Mouse (Mus musculus) layer of hippocampus, adult 11-12 months (tissue): ENCODE data around the gene Ralgds.

Source experiments
- DNase-seq: peaks from one replicate; pipeline ENCODE4 v3.0.0; 2022; ENCODE audit warnings: low spot score

Gene Ralgds

GRCm38 (mm10) chr2:28564380-28564779, 51.5 kb downstream of the Ralgds start:
- no peak for DNase-seq

- no peak for DNase-seq
Measured at GRCm38 (mm10) chr2:28566545-28566944, 53.6 kb downstream of the Ralgds start.

GRCm38 (mm10) chr2:28569903-28570302, 57.0 kb downstream of the Ralgds start:
- DNase-seq: no peak

- DNase-seq: no peak
Measured at GRCm38 (mm10) chr2:28575341-28575740, 62.4 kb downstream of the Ralgds start.

- DNase-seq: no peak
Measured at GRCm38 (mm10) chr2:28576815-28577214, 63.9 kb downstream of the Ralgds start.

- no peak for DNase-seq
Measured at GRCm38 (mm10) chr2:28578003-28578402, 65.1 kb downstream of the Ralgds start.

GRCm38 (mm10) chr2:28582647-28583353, 69.9 kb downstream of the Ralgds start:
- peak; percentile 89 for DNase-seq

GRCm38 (mm10) chr2:28583651-28584050, 70.7 kb downstream of the Ralgds start, which contains the start of gene Gtf3c5:
Gtf3c5 (minus strand) TSS chr2:28583751.
- DNase-seq: no peak

GRCm38 (mm10) chr2:28585043-28585571, 72.2 kb downstream of the Ralgds start:
- DNase-seq: peak; percentile 86

- no peak for DNase-seq
Measured at GRCm38 (mm10) chr2:28585730-28586129, 72.8 kb downstream of the Ralgds start.

GRCm38 (mm10) chr2:28588574-28588973, 75.6 kb downstream of the Ralgds start:
- DNase-seq: no peak

- no peak for DNase-seq
Measured at GRCm38 (mm10) chr2:28591479-28591878, 78.6 kb downstream of the Ralgds start.

- DNase-seq: peak; percentile 38
Measured at GRCm38 (mm10) chr2:28592809-28593208, 79.9 kb downstream of the Ralgds start.

GRCm38 (mm10) chr2:28596021-28596420, 83.1 kb downstream of the Ralgds start:
- DNase-seq: no peak

GRCm38 (mm10) chr2:28596998-28597397, 84.1 kb downstream of the Ralgds start:
- no peak for DNase-seq

- no peak for DNase-seq
Measured at GRCm38 (mm10) chr2:28597733-28598547, 85.0 kb downstream of the Ralgds start.

GRCm38 (mm10) chr2:28598692-28599568, 86.0 kb downstream of the Ralgds start:
- DNase-seq: no peak

- DNase-seq: no peak
Measured at GRCm38 (mm10) chr2:28599569-28599900, 86.6 kb downstream of the Ralgds start.

- no peak for DNase-seq
Measured at GRCm38 (mm10) chr2:28601720-28602590, 89.0 kb downstream of the Ralgds start.
